Mouse (Mus musculus): ENCODE data around the gene Zfp637. TPM values are rescaled to one million over a fixed set of nuclear protein-coding genes. Genes with fewer than 3 reads are reported as not detected.

Gene Zfp637
- polyA plus RNA-seq, 1 experiment, result 51.2 TPM

GRCm38 (mm10) chr6:117880394-117880838 lies 39.4 kb downstream of the Zfp637 start:
- peaks cover 2% of the 10 kb centered on the region; the same call in 1 of the 2 replicates for H3K4me1 ChIP-seq (ENCODE audit: control insufficient read depth, insufficient read depth, low read length)
- TF ChIP-seq POLR2A (IDR thresholded peaks at IDR 0.05; ENCODE audit: low read depth, low read length) (0 out of 2 replicates have a peak, but pooled peaks have one; percentile 24), CTCF (IDR thresholded peaks at IDR 0.05; ENCODE audit: borderline replicate concordance, insufficient read depth, low read length) (no peak)
- peak overlapping the region; percentile 35 for H3K4me3 ChIP-seq (ENCODE audit: insufficient read depth, low read length)
- peak overlapping the region; percentile 90 for H3K27ac ChIP-seq (ENCODE audit: insufficient read depth, low read length)

GRCm38 (mm10) chr6:117881229-117881628 lies 40.2 kb downstream of the Zfp637 start:
- Histone ChIP-seq H3K4me3 (ENCODE audit: insufficient read depth, low read length) (no peak overlapping the region), H3K4me1 (ENCODE audit: control insufficient read depth, insufficient read depth, low read length) (peaks cover 2% of the 10 kb centered on the region; the same call in 1 of the 2 replicates), H3K27ac (ENCODE audit: insufficient read depth, low read length) (no peak overlapping the region)
- no peak for TF ChIP-seq CTCF (IDR thresholded peaks at IDR 0.05; ENCODE audit: borderline replicate concordance, insufficient read depth, low read length)
- no peak for TF ChIP-seq POLR2A (IDR thresholded peaks at IDR 0.05; ENCODE audit: low read depth, low read length)

GRCm38 (mm10) chr6:117881997-117882396 lies 41.0 kb downstream of the Zfp637 start:
- H3K4me3 ChIP-seq (ENCODE audit: insufficient read depth, low read length), result no peak overlapping the region
- TF ChIP-seq CTCF (IDR thresholded peaks at IDR 0.05; ENCODE audit: borderline replicate concordance, insufficient read depth, low read length), result no peak
- TF ChIP-seq POLR2A (IDR thresholded peaks at IDR 0.05; ENCODE audit: low read depth, low read length), result no peak
- H3K4me1 ChIP-seq (ENCODE audit: control insufficient read depth, insufficient read depth, low read length), result peaks cover 2% of the 10 kb centered on the region; the same call in 1 of the 2 replicates
- H3K27ac ChIP-seq (ENCODE audit: insufficient read depth, low read length), result no peak overlapping the region

DNA sequence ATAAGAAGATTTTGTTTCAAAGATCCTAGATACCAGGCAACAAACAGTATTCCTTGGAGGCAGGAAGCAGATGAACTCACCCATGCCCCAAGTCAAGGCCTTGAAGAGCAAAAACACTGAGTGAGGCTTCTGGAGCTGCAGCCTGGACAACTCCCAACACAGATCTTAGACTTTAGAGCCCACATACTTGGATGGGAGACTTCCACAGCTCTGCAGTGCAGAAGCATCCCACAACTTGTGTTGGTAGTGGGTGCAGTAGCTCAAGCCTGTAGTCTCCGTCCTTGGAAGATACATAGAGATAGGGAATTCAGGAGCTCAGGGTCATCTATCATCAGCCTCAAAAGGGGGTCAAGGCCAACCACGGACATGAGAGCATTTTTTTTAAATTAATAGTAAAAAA lies 45.0 kb downstream of the Zfp637 start:
- TF ChIP-seq CTCF (IDR thresholded peaks at IDR 0.05; ENCODE audit: borderline replicate concordance, insufficient read depth, low read length) (no peak), POLR2A (IDR thresholded peaks at IDR 0.05; ENCODE audit: low read depth, low read length) (no peak)

DNA sequence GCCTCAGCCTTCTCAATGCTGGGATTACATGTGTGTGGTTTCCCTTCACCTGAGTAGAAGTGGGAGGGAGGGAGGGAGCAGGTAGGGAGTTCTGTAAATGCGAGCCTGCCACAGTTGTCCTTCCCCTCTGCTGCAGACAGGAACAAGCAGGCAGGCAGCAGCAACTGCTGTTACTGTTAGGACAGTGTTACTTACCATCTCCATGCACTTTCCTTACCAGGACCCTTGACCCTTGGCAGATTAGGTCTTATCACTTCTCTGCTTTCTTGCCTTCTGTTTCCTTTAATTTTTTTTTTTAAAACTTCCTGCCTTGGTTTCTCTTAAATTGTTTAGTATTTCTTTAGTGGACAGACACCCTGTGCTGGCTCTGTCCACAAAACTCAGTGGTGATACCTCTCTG lies 47.1 kb downstream of the Zfp637 start:
- Histone ChIP-seq H3K4me3 (ENCODE audit: insufficient read depth, low read length) (no peak overlapping the region), H3K4me1 (ENCODE audit: control insufficient read depth, insufficient read depth, low read length) (no peaks in the 10 kb centered on the region), H3K27ac (ENCODE audit: insufficient read depth, low read length) (no peak overlapping the region)
- no peak for TF ChIP-seq CTCF (IDR thresholded peaks at IDR 0.05; ENCODE audit: borderline replicate concordance, insufficient read depth, low read length)
- TF ChIP-seq POLR2A (IDR thresholded peaks at IDR 0.05; ENCODE audit: low read depth, low read length), result no peak

More for the DNA sequence above, 45.0 kb downstream of the Zfp637 start:
- Histone ChIP-seq H3K4me1 (ENCODE audit: control insufficient read depth, insufficient read depth, low read length) (0 out of 2 replicates have a peak, but pooled peaks cover 2% of the 10 kb centered on the region), H3K4me3 (ENCODE audit: insufficient read depth, low read length) (no peak overlapping the region), H3K27ac (ENCODE audit: insufficient read depth, low read length) (no peak overlapping the region)

- H3K4me3 ChIP-seq (ENCODE audit: insufficient read depth, low read length), result no peak overlapping the region
- H3K27ac ChIP-seq (ENCODE audit: insufficient read depth, low read length), result no peak overlapping the region
- TF ChIP-seq POLR2A (IDR thresholded peaks at IDR 0.05; ENCODE audit: low read depth, low read length) (no peak), CTCF (IDR thresholded peaks at IDR 0.05; ENCODE audit: borderline replicate concordance, insufficient read depth, low read length) (no peak)
- H3K4me1 ChIP-seq (ENCODE audit: control insufficient read depth, insufficient read depth, low read length), result no peaks in the 10 kb centered on the region
Observed at GRCm38 (mm10) chr6:117888642-117889096, 47.7 kb downstream of the Zfp637 start.

DNA sequence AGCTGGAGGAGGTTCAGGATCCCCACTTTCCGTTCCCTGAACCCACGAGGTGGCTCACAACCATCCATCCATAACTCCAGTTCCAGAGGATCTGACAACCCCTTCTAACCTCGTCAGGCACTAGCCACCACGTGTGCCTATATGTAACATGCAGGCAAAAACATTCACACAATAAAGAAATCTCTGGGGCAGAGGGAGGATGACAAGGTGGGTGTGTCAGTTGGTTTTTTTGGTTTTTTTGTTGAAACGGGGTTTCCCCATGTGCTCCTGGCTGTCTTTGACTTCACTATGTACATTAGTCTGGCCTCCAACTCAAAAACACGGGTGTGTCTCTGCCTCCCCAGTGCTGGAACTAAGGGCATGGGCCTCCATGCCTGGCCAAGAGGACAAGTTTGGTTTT lies 49.3 kb downstream of the Zfp637 start:
- Histone ChIP-seq H3K4me1 (ENCODE audit: control insufficient read depth, insufficient read depth, low read length) (no peaks in the 10 kb centered on the region), H3K27ac (ENCODE audit: insufficient read depth, low read length) (no peak overlapping the region), H3K4me3 (ENCODE audit: insufficient read depth, low read length) (no peak overlapping the region)
- no peak for TF ChIP-seq CTCF (IDR thresholded peaks at IDR 0.05; ENCODE audit: borderline replicate concordance, insufficient read depth, low read length)
- no peak for TF ChIP-seq POLR2A (IDR thresholded peaks at IDR 0.05; ENCODE audit: low read depth, low read length)

GRCm38 (mm10) chr6:117891369-117892160 lies 50.6 kb downstream of the Zfp637 start:
- Histone ChIP-seq H3K4me1 (ENCODE audit: control insufficient read depth, insufficient read depth, low read length) (no peaks in the 10 kb centered on the region), H3K4me3 (ENCODE audit: insufficient read depth, low read length) (no peak overlapping the region), H3K27ac (ENCODE audit: insufficient read depth, low read length) (no peak overlapping the region)
- TF ChIP-seq POLR2A (IDR thresholded peaks at IDR 0.05; ENCODE audit: low read depth, low read length) (no peak), CTCF (IDR thresholded peaks at IDR 0.05; ENCODE audit: borderline replicate concordance, insufficient read depth, low read length) (no peak)

GRCm38 (mm10) chr6:117892386-117892785 lies 51.4 kb downstream of the Zfp637 start:
- Histone ChIP-seq H3K4me3 (ENCODE audit: insufficient read depth, low read length) (no peak overlapping the region), H3K27ac (ENCODE audit: insufficient read depth, low read length) (no peak overlapping the region), H3K4me1 (ENCODE audit: control insufficient read depth, insufficient read depth, low read length) (no peaks in the 10 kb centered on the region)
- no peak for TF ChIP-seq POLR2A (IDR thresholded peaks at IDR 0.05; ENCODE audit: low read depth, low read length)
- TF ChIP-seq CTCF (IDR thresholded peaks at IDR 0.05; ENCODE audit: borderline replicate concordance, insufficient read depth, low read length), result no peak

- no peak overlapping the region for H3K27ac ChIP-seq (ENCODE audit: insufficient read depth, low read length)
- no peaks in the 10 kb centered on the region for H3K4me1 ChIP-seq (ENCODE audit: control insufficient read depth, insufficient read depth, low read length)
- TF ChIP-seq POLR2A (IDR thresholded peaks at IDR 0.05; ENCODE audit: low read depth, low read length), result no peak
- no peak for TF ChIP-seq CTCF (IDR thresholded peaks at IDR 0.05; ENCODE audit: borderline replicate concordance, insufficient read depth, low read length)
- H3K4me3 ChIP-seq (ENCODE audit: insufficient read depth, low read length), result no peak overlapping the region
Observed at GRCm38 (mm10) chr6:117893435-117893834, 52.5 kb downstream of the Zfp637 start.

Other genes with a start within 250 kb of the Zfp637 start
- gene Zfp239, start 20.9 kb downstream of the Zfp637 start, polyA plus RNA-seq (2011; ENCODE audit: insufficient read length, low read depth, missing spikeins), result 4.9 and 5.5 TPM in 2 replicates
- gene Hnrnpf, start 59.1 kb downstream of the Zfp637 start, polyA plus RNA-seq (2011; ENCODE audit: insufficient read length, low read depth, missing spikeins), result 479 and 482 TPM in 2 replicates
- not detected in 2 replicates for gene Fxyd4, start 96.5 kb downstream of the Zfp637 start, polyA plus RNA-seq (2011; ENCODE audit: insufficient read length, low read depth, missing spikeins)
- not detected in 2 replicates for gene Rasgef1a, start 170.3 kb downstream of the Zfp637 start, polyA plus RNA-seq (2011; ENCODE audit: insufficient read length, low read depth, missing spikeins)

All from embryonic fibroblast, embryonic 13.5 days (primary cell).